Mouse (Mus musculus) megakaryocyte, adult 5-6 weeks (primary cell): Measurements from ENCODE around the gene Spata46. TPM values are rescaled to one million over a fixed set of nuclear protein-coding genes. Genes with fewer than 3 reads are reported as not detected.

Source experiments
- ATAC-seq: 2 replicates; pipeline ENCODE4 v1.8.0; 2016; ENCODE audit warnings: mild to moderate bottlenecking, inconsistent platforms; ENCODE audit not compliant: poor library complexity, severe bottlenecking
- total RNA-seq, 2 experiments: library from RNA; stranded (forward) in 1 of 2; stranded (reverse) in 1 of 2; fragments of 153-499, 151-499 nt in 1 of 2; fragments of 221-1000, 200-1000 nt in 1 of 2; gene quantifications; 2 replicates each; pipeline versions ENCODE4 v1.2.3 to v1.2.4; 2015 to 2017

Spata46 gene
- total RNA-seq, 2 experiments from 2014 or later: not detected

- ATAC-seq: no peak
Measured at GRCm38 (mm10) chr1:170332775-170333174, 24.2 kb downstream of the Spata46 start.

GRCm38 (mm10) chr1:170339943-170340342 lies 31.3 kb downstream of the Spata46 start:
- ATAC-seq: no peak; the same call in 1 of the 2 replicates

GRCm38 (mm10) chr1:170343081-170343480 lies 34.5 kb downstream of the Spata46 start:
- no peak for ATAC-seq

GRCm38 (mm10) chr1:170343906-170344305 lies 35.3 kb downstream of the Spata46 start:
- no peak for ATAC-seq

GRCm38 (mm10) chr1:170346266-170346665 lies 37.7 kb downstream of the Spata46 start:
- no peak for ATAC-seq

- no peak for ATAC-seq
Measured at GRCm38 (mm10) chr1:170351080-170351479, 42.5 kb downstream of the Spata46 start.

GRCm38 (mm10) chr1:170353335-170353734 lies 44.7 kb downstream of the Spata46 start:
- ATAC-seq: 0 out of 2 replicates have a peak, but pooled peaks have one; percentile 24

- ATAC-seq: no peak
Measured at GRCm38 (mm10) chr1:170360183-170360915, 51.7 kb downstream of the Spata46 start.

Other genes with a start within 250 kb of the Spata46 start
- not detected in 2 replicates for gene Ddr2, start 198.0 kb upstream of the Spata46 start, total RNA-seq (2015)
- gene Ddr2, start 198.0 kb upstream of the Spata46 start, total RNA-seq (2017): 0.15 TPM in 1 of 2 replicates, not detected in the other
- gene Uap1, start 133.8 kb upstream of the Spata46 start, total RNA-seq (2015): 57.7 and 66.6 TPM in 2 replicates
- gene Uap1, start 133.8 kb upstream of the Spata46 start, total RNA-seq (2017): 58.5 and 79.1 TPM in 2 replicates
- gene Uhmk1, start 93.4 kb upstream of the Spata46 start, total RNA-seq (2015): 43.0 and 50.9 TPM in 2 replicates
- 48.3 and 55.7 TPM in 2 replicates for gene Uhmk1, start 93.4 kb upstream of the Spata46 start, total RNA-seq (2017)
- gene Sh2d1b2, start 76.1 kb upstream of the Spata46 start, total RNA-seq (2015): 0.57 TPM in 1 of 2 replicates, not detected in the other
- not detected in 2 replicates for gene Sh2d1b2, start 76.1 kb upstream of the Spata46 start, total RNA-seq (2017)
- gene Sh2d1b1, start 31.5 kb upstream of the Spata46 start, total RNA-seq (2015): 16.4 and 20.1 TPM in 2 replicates
- gene Sh2d1b1, start 31.5 kb upstream of the Spata46 start, total RNA-seq (2017): 12.1 and 13.4 TPM in 2 replicates
- 5.7 and 5.8 TPM in 2 replicates for gene Gm7694, start 2.5 kb upstream of the Spata46 start, total RNA-seq (2015)
- 2.7 and 4.1 TPM in 2 replicates for gene Gm7694, start 2.5 kb upstream of the Spata46 start, total RNA-seq (2017)